Mouse (Mus musculus) embryonic facial prominence, embryonic 11.5 days (tissue): ENCODE data around the gene Prss46. TPM values are rescaled to one million over a fixed set of nuclear protein-coding genes. Genes with fewer than 3 reads are reported as not detected.
"Not testable (repeated sequence)": the region's sequence is repeated elsewhere in the genome, so short reads cannot be mapped to it uniquely, and the experiment has no call there.

Experiments used
- ATAC-seq: fragments of 200-750 bp; cut with Nextera tagmentation; replicated peaks from 2 replicates; pipeline ENCODE4 v1.8.0; 2017; ENCODE audit warnings: low read depth; ENCODE audit not compliant: insufficient number of reproducible peaks, low FRiP score, low TSS enrichment
- DNase-seq: peaks from one replicate; pipeline ENCODE4 v3.0.0-alpha.2; 2015; ENCODE audit warnings: low spot score
- H3K27ac ChIP-seq: fragments of 300-500 bp; sonication (generic); replicated peaks from 2 replicates; pipeline ENCODE4 v1.5.1; 2014; ENCODE audit warnings: mild to moderate bottlenecking, low read depth, low read length, control low read depth
- H3K27me3 ChIP-seq: fragments of 300-500 bp; sonication (generic); 2 replicates; pipeline ENCODE4 v1.6.1; 2014; ENCODE audit warnings: mild to moderate bottlenecking, low read length, moderate library complexity, mixed read lengths; ENCODE audit not compliant: control insufficient read depth, insufficient read depth
- H3K36me3 ChIP-seq: fragments of 300-500 bp; sonication (generic); replicated peaks from 2 replicates; pipeline ENCODE4 v1.6.1; 2014; ENCODE audit warnings: low read depth, mild to moderate bottlenecking, low read length, moderate library complexity, mixed read lengths; ENCODE audit not compliant: control insufficient read depth, insufficient read depth
- H3K4me1 ChIP-seq: fragments of 300-500 bp; sonication (generic); 2 replicates; pipeline ENCODE4 v1.6.1; 2014; ENCODE audit warnings: low read length, mixed read lengths; ENCODE audit not compliant: control insufficient read depth, insufficient read depth
- H3K4me2 ChIP-seq: fragments of 300-500 bp; sonication (generic); 2 replicates; pipeline ENCODE4 v1.6.1; 2014; ENCODE audit warnings: low read depth, mild to moderate bottlenecking, control low read depth, low read length, moderate library complexity
- H3K4me3 ChIP-seq: fragments of 300-500 bp; sonication (generic); 2 replicates; pipeline ENCODE4 v1.5.1; 2014; ENCODE audit warnings: low read depth, low read length, control low read depth
- H3K9ac ChIP-seq: fragments of 300-500 bp; sonication (generic); replicated peaks from 2 replicates; pipeline ENCODE4 v1.6.1; 2014; ENCODE audit warnings: mild to moderate bottlenecking, control low read depth, low read length
- H3K9me3 ChIP-seq: fragments of 300-500 bp; sonication (generic); replicated peaks from 2 replicates; pipeline ENCODE4 v1.6.1; 2016; ENCODE audit warnings: mild to moderate bottlenecking, low read length, inconsistent platforms, mixed read lengths; ENCODE audit not compliant: control insufficient read depth
- WGBS: fragments of 180-500 bp; shearing (Covaris S2); extraction: QIAGEN DNeasy Blood & Tissue Kit; methylation state at CpG from one replicate; pipeline ENCODE4 v1.1.7; 2014; 5-methylcytosine and 5-hydroxymethylcytosine counted together
- polyA plus RNA-seq: library from polyadenylated mRNA; unstranded; fragments of >200 nt; fragmentation: Nextera tagmentation; extraction: Ambion mirVana; gene quantifications from 2 replicates; pipeline ENCODE4 v1.2.1, GENCODE M21; 2014

Prss46 gene
- not detected in 2 replicates for polyA plus RNA-seq

GRCm38 (mm10) chr9:110844206-110844605 lies at the start of gene Prss46:
Gene Prss46, plus strand, starts transcription at chr9:110844506.
- no peak for ATAC-seq
- Histone ChIP-seq H3K4me1 (no peaks in the 10 kb centered on the region), H3K9me3 (no peaks in the 10 kb centered on the region), H3K9ac (no peak within 1 kb of the TSS), H3K4me3 (no peak within 1 kb of the TSS), H3K4me2 (no peak within 1 kb of the TSS), H3K27ac (no peak within 1 kb of the TSS), H3K36me3 (no peaks in the 10 kb centered on the region), H3K27me3 (no peaks in the 10 kb centered on the region)
- 80% methylated on average over 10 of the region's 10 CpGs for WGBS
- DNase-seq: no peak

GRCm38 (mm10) chr9:110797013-110797412 lies 47.3 kb upstream of the Prss46 start:
- Histone ChIP-seq H3K4me1 (no peaks in the 10 kb centered on the region), H3K27me3 (no peaks in the 10 kb centered on the region), H3K4me2 (no peak overlapping the region), H3K9ac (no peak overlapping the region), H3K4me3 (no peak overlapping the region), H3K9me3 (no peaks in the 10 kb centered on the region), H3K27ac (no peak overlapping the region), H3K36me3 (no peaks in the 10 kb centered on the region)
- no peak for DNase-seq
- WGBS: 88% methylated on average over 10 of the region's 10 CpGs
- ATAC-seq: no peak

GRCm38 (mm10) chr9:110797866-110798265 lies 46.4 kb upstream of the Prss46 start, which contains the start of gene Prss42:
Gene Prss42, plus strand, starts transcription at chr9:110798166.
- Histone ChIP-seq H3K4me2 (no peak within 1 kb of the TSS), H3K4me3 (no peak within 1 kb of the TSS), H3K36me3 (no peaks in the 10 kb centered on the region), H3K27me3 (no peaks in the 10 kb centered on the region), H3K9me3 (no peaks in the 10 kb centered on the region), H3K4me1 (no peaks in the 10 kb centered on the region), H3K27ac (no peak within 1 kb of the TSS), H3K9ac (no peak within 1 kb of the TSS)
- DNase-seq: no peak
- ATAC-seq: no peak
- WGBS: 90% methylated on average over 14 of the region's 14 CpGs

GRCm38 (mm10) chr9:110800834-110801479 lies 43.3 kb upstream of the Prss46 start:
- ATAC-seq (no peak), DNase-seq (no peak)
- H3K9ac ChIP-seq: no peak overlapping the region
- H3K9me3 ChIP-seq: no peaks in the 10 kb centered on the region
- no peaks in the 10 kb centered on the region for H3K36me3 ChIP-seq
- H3K4me3 ChIP-seq: no peak overlapping the region
- no peak overlapping the region for H3K27ac ChIP-seq
- 87% methylated on average over 8 of the region's 8 CpGs for WGBS
- H3K4me2 ChIP-seq: no peak overlapping the region
- H3K4me1 ChIP-seq: no peaks in the 10 kb centered on the region
- no peaks in the 10 kb centered on the region for H3K27me3 ChIP-seq

GRCm38 (mm10) chr9:110803294-110803693 lies 41.0 kb upstream of the Prss46 start:
- no peak overlapping the region for H3K4me2 ChIP-seq
- H3K27me3 ChIP-seq: no peaks in the 10 kb centered on the region
- DNase-seq: no peak
- H3K9me3 ChIP-seq: no peaks in the 10 kb centered on the region
- H3K36me3 ChIP-seq: no peaks in the 10 kb centered on the region
- no peak overlapping the region for H3K4me3 ChIP-seq
- H3K4me1 ChIP-seq: no peaks in the 10 kb centered on the region
- H3K27ac ChIP-seq: no peak overlapping the region
- 64% methylated on average over 4 of the region's 4 CpGs for WGBS
- no peak for ATAC-seq
- no peak overlapping the region for H3K9ac ChIP-seq

GRCm38 (mm10) chr9:110810051-110810450 lies 34.3 kb upstream of the Prss46 start:
- H3K9me3 ChIP-seq: no peaks in the 10 kb centered on the region
- no peaks in the 10 kb centered on the region for H3K27me3 ChIP-seq
- H3K9ac ChIP-seq: no peak overlapping the region
- 88% methylated on average over 4 of the region's 4 CpGs for WGBS
- no peaks in the 10 kb centered on the region for H3K4me1 ChIP-seq
- H3K36me3 ChIP-seq: no peaks in the 10 kb centered on the region
- ATAC-seq (no peak), DNase-seq (no peak)
- no peak overlapping the region for H3K27ac ChIP-seq
- no peak overlapping the region for H3K4me3 ChIP-seq
- H3K4me2 ChIP-seq: no peak overlapping the region

- H3K4me1 ChIP-seq: no peaks in the 10 kb centered on the region
- no peak within 1 kb of the TSS for H3K4me2 ChIP-seq
- ATAC-seq (no peak), DNase-seq (peak; percentile 13)
- WGBS: 65% methylated on average over 18 of the region's 18 CpGs
- H3K9ac ChIP-seq: no peak within 1 kb of the TSS
- no peak within 1 kb of the TSS for H3K27ac ChIP-seq
- no peak within 1 kb of the TSS for H3K4me3 ChIP-seq
- H3K36me3 ChIP-seq: no peaks in the 10 kb centered on the region
- H3K27me3 ChIP-seq: no peaks in the 10 kb centered on the region
- no peaks in the 10 kb centered on the region for H3K9me3 ChIP-seq
These were observed 30.5 kb upstream of the Prss46 start, which contains the start of gene Prss44 for GRCm38 (mm10) chr9:110813789-110814188. Gene Prss44, plus strand, starts transcription at chr9:110813994.

GRCm38 (mm10) chr9:110820546-110820945 lies 23.8 kb upstream of the Prss46 start:
- not testable (repeated sequence) for H3K27me3 ChIP-seq, H3K4me1 ChIP-seq, H3K36me3 ChIP-seq, H3K9me3 ChIP-seq, ATAC-seq, H3K4me2 ChIP-seq, H3K9ac ChIP-seq, H3K4me3 ChIP-seq, DNase-seq, H3K27ac ChIP-seq
